Mouse (Mus musculus): ENCODE measurements around the gene Cep85l. TPM values are rescaled to one million over a fixed set of nuclear protein-coding genes. Genes with fewer than 3 reads are reported as not detected.

Cep85l gene
- total and polyA plus RNA-seq, 3 experiments: 4.3 to 5.7 (median 5.0) TPM

GRCm38 (mm10) chr10:53329257-53329656 is 50.5 kb downstream of the Cep85l start:
- no peak overlapping the region for H3K4me2 ChIP-seq (ENCODE audit: insufficient read depth, low read depth, poor library complexity, severe bottlenecking)
- H3K27me3 ChIP-seq (replicated peaks): no peaks in the 10 kb centered on the region
- no peak for TF ChIP-seq MEF2A (IDR thresholded peaks at IDR 0.05; ENCODE audit: borderline replicate concordance, low read depth, low read length)
- no peak for TF ChIP-seq ZKSCAN1 (IDR thresholded peaks at IDR 0.05; ENCODE audit: borderline replicate concordance, low read depth, low read length)
- TF ChIP-seq NRF1 (IDR thresholded peaks at IDR 0.05; ENCODE audit: low read depth, low read length): no peak
- no peak for TF ChIP-seq CHD2 (IDR thresholded peaks at IDR 0.05; ENCODE audit: low read length)
- TF ChIP-seq MYC (IDR thresholded peaks at IDR 0.05; ENCODE audit: low read depth, low read length): no peak
- no peak for TF ChIP-seq POLR2AphosphoS2 (IDR thresholded peaks at IDR 0.05; ENCODE audit: low read depth, low read length)
- no peak for TF ChIP-seq NELFE (IDR thresholded peaks at IDR 0.05; ENCODE audit: low read depth, low read length)
- peaks cover 0 to 1% of the 10 kb centered on the region in 2 experiments for H3K36me3 ChIP-seq (replicated peaks in 1 of 2; ENCODE audit: control insufficient read depth in 1 of 2, insufficient read depth in 1 of 2, low read length in 1 of 2)
- no peak overlapping the region for H3K4me3 ChIP-seq (replicated peaks in 1 of 3; ENCODE audit: low read depth in 2 of 3, low read length in 2 of 3, poor library complexity in 1 of 3)
- no peak overlapping the region for H3K9ac ChIP-seq (ENCODE audit: insufficient read depth, low read depth)
- in situ Hi-C loops (cut with MboI; ENCODE audit: low pct_ligation_motif_present, low pct_unique_long_range_greater_than_20kb, low sequenced_read_pairs) (no loop called here), dilution Hi-C loops (cut with MboI; ENCODE audit: extremely low pct_ligation_motif_present, extremely low pct_unique_long_range_greater_than_20kb, low sequenced_read_pairs) (no loop called here)
- no peaks in the 10 kb centered on the region for H3K9me3 ChIP-seq (replicated peaks; ENCODE audit: low read length)
- H3K4me1 ChIP-seq (ENCODE audit: control insufficient read depth in 1 of 2, insufficient read depth in 2 of 2): peaks cover 0 to 3% of the 10 kb centered on the region in 2 experiments; a peak in 1 of 4 replicates
- 0 out of 2 replicates have a peak, but pooled peaks cover 2% of the 10 kb centered on the region for H3K79me2 ChIP-seq (replicated peaks; ENCODE audit: control insufficient read depth, extremely low read depth, insufficient read depth, poor library complexity, severe bottlenecking)
- no peak overlapping the region for H3K27ac ChIP-seq (ENCODE audit: insufficient read depth, low read depth)
- no peak for DNase-seq (ENCODE audit: extremely low read depth)

GRCm38 (mm10) chr10:53326367-53326766 is 53.4 kb downstream of the Cep85l start:
- H3K4me1 ChIP-seq (ENCODE audit: control insufficient read depth in 1 of 2, insufficient read depth in 2 of 2): no peaks in the 10 kb centered on the region
- H3K9me3 ChIP-seq (replicated peaks; ENCODE audit: low read length): no peaks in the 10 kb centered on the region
- in situ Hi-C loops (cut with MboI; ENCODE audit: low pct_ligation_motif_present, low pct_unique_long_range_greater_than_20kb, low sequenced_read_pairs) (no loop called here), dilution Hi-C loops (cut with MboI; ENCODE audit: extremely low pct_ligation_motif_present, extremely low pct_unique_long_range_greater_than_20kb, low sequenced_read_pairs) (no loop called here)
- H3K27me3 ChIP-seq (replicated peaks): no peaks in the 10 kb centered on the region
- H3K27ac ChIP-seq (ENCODE audit: insufficient read depth, low read depth): no peak overlapping the region
- no peak for DNase-seq (ENCODE audit: extremely low read depth)
- H3K9ac ChIP-seq (ENCODE audit: insufficient read depth, low read depth): no peak overlapping the region
- no peak overlapping the region for H3K4me3 ChIP-seq (replicated peaks in 1 of 3; ENCODE audit: low read depth in 2 of 3, low read length in 2 of 3, poor library complexity in 1 of 3)
- no peak for TF ChIP-seq ZNF384 (IDR thresholded peaks at IDR 0.05; ENCODE audit: low read depth, low read length)
- no peak for TF ChIP-seq USF1 (IDR thresholded peaks at IDR 0.05; ENCODE audit: low read depth, low read length)
- TF ChIP-seq TCF12 (IDR thresholded peaks at IDR 0.05; ENCODE audit: low read depth, low read length): no peak
- TF ChIP-seq KAT2A (IDR thresholded peaks at IDR 0.05; ENCODE audit: insufficient replicate concordance, low read length): no peak
- TF ChIP-seq UBTF (IDR thresholded peaks at IDR 0.05; ENCODE audit: low read depth, low read length): no peak
- TF ChIP-seq RAD21 (IDR thresholded peaks at IDR 0.05; ENCODE audit: low read depth, low read length): no peak
- TF ChIP-seq SIN3A (IDR thresholded peaks at IDR 0.05; ENCODE audit: low read length): no peak
- TF ChIP-seq CHD2 (IDR thresholded peaks at IDR 0.05; ENCODE audit: low read length): no peak
- no peak for TF ChIP-seq POLR2A (IDR thresholded peaks at IDR 0.05; ENCODE audit: low read depth, low read length)
- no peak for TF ChIP-seq MAX (IDR thresholded peaks at IDR 0.05; ENCODE audit: low read length)
- TF ChIP-seq ZKSCAN1 (IDR thresholded peaks at IDR 0.05; ENCODE audit: borderline replicate concordance, low read depth, low read length): no peak
- no peak for TF ChIP-seq ETS1 (conservative IDR thresholded peaks at IDR 0.05; ENCODE audit: low read depth, low read length)
- TF ChIP-seq MXI1 (IDR thresholded peaks at IDR 0.05; ENCODE audit: low read depth, low read length): no peak
- no peak for TF ChIP-seq TBP (conservative IDR thresholded peaks at IDR 0.05; ENCODE audit: low read depth, low read length)
- TF ChIP-seq USF2 (conservative IDR thresholded peaks at IDR 0.05; ENCODE audit: low read depth, low read length): no peak
- TF ChIP-seq NELFE (IDR thresholded peaks at IDR 0.05; ENCODE audit: low read depth, low read length): no peak
- TF ChIP-seq JUN (IDR thresholded peaks at IDR 0.05; ENCODE audit: insufficient read depth, low read depth, low read length): no peak
- no peak for TF ChIP-seq CTCF (conservative IDR thresholded peaks at IDR 0.05 in 1 of 2, IDR thresholded peaks at IDR 0.05 in 1 of 2; ENCODE audit: low read depth in 2 of 2, low read length in 2 of 2)
- TF ChIP-seq SMC3 (IDR thresholded peaks at IDR 0.05; ENCODE audit: low read depth, low read length): no peak
- TF ChIP-seq RCOR1 (conservative IDR thresholded peaks at IDR 0.05; ENCODE audit: low read depth, low read length): no peak
- H3K4me2 ChIP-seq (ENCODE audit: insufficient read depth, low read depth, poor library complexity, severe bottlenecking): no peak overlapping the region
- H3K79me2 ChIP-seq (replicated peaks; ENCODE audit: control insufficient read depth, extremely low read depth, insufficient read depth, poor library complexity, severe bottlenecking): no peaks in the 10 kb centered on the region
- peaks cover 0 to 1% of the 10 kb centered on the region in 2 experiments for H3K36me3 ChIP-seq (replicated peaks in 1 of 2; ENCODE audit: control insufficient read depth in 1 of 2, insufficient read depth in 1 of 2, low read length in 1 of 2)

Measured in CH12.LX (cell line).